ENCODE assay signal across 7 mouse cellular contexts in the genomic region with DNA sequence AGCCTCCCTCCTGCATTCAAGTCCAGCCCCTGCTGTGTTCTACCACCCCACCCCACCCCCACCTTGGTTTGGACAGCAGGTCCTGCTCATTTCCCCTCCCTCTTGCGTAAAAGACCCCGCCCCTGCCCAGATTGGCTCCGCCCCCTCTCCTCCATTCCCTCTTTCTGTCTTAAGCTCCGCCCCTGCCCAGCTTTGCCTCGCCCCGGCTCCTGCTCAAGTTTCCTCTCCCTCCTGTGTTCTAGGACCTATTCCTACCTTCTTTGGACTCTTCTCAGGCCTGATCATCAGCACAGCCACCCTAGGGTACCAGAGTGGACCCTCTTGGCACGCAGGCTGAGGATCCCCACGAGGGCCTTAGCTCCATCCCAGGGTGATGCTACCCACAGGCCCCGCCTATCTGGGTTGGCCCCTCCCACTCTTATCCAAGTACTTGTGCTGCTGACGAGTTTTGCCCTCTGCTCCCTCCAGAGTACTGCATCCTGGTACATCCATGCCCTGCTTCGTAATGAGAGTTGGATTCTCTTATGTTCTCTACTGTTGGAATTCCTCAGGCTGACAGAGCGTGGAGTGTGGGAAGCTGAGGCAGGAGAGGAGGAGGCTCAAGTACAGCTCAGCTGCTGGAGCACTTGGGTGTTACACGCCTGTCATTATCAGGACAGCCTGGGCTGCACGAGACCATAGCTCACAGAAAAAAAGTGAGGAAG. TPM values are rescaled to one million over a fixed set of nuclear protein-coding genes. Genes with fewer than 3 reads are reported as not detected.
A peak's percentile ranks its signal among the peaks of the same experiment; 100 is the strongest.
DNase-seq lines count a peak whose midpoint lies in the region; ATAC-seq lines count a peak whose summit lies in the region.

No protein-coding gene starts in this region.

- H3K27ac ChIP-seq in kidney, embryonic 14.5 days (ENCODE audit: low read depth, low read length), result no peak overlapping the region
- peak overlapping the region; percentile 11; the same call in 1 of the 2 replicates for H3K27ac ChIP-seq in embryonic facial prominence, embryonic 13.5 days
- H3K27ac ChIP-seq in liver, embryonic 12.5 days, result peak overlapping the region; percentile 83
- H3K27ac ChIP-seq in hindbrain, embryonic 14.5 days, result no peak overlapping the region

- H3K9me3 ChIP-seq in kidney, embryonic 14.5 days (ENCODE audit: control insufficient read depth, low read length), result no peaks in the 10 kb centered on the region
- no peaks in the 10 kb centered on the region for H3K9me3 ChIP-seq in embryonic facial prominence, embryonic 13.5 days
- H3K9me3 ChIP-seq in liver, embryonic 12.5 days (replicated peaks), result no peaks in the 10 kb centered on the region
- H3K9me3 ChIP-seq in hindbrain, embryonic 14.5 days (ENCODE audit: control insufficient read depth, low read length), result no peaks in the 10 kb centered on the region

- H3K27me3 ChIP-seq in kidney, embryonic 14.5 days (ENCODE audit: control insufficient read depth, insufficient read depth, low read length), result no peaks in the 10 kb centered on the region
- H3K27me3 ChIP-seq in embryonic facial prominence, embryonic 13.5 days, result no peaks in the 10 kb centered on the region
- H3K27me3 ChIP-seq in liver, embryonic 12.5 days (replicated peaks), result no peaks in the 10 kb centered on the region
- H3K27me3 ChIP-seq in hindbrain, embryonic 14.5 days (ENCODE audit: control insufficient read depth, insufficient read depth, low read length), result no peaks in the 10 kb centered on the region

- H3K4me3 ChIP-seq in kidney, embryonic 14.5 days (ENCODE audit: low read length), result no peak overlapping the region
- H3K4me3 ChIP-seq in embryonic facial prominence, embryonic 13.5 days, result 0 out of 2 replicates have a peak overlapping the region, but pooled peaks have one; percentile 1
- peak overlapping the region; percentile 47 for H3K4me3 ChIP-seq in liver, embryonic 12.5 days
- no peak overlapping the region for H3K4me3 ChIP-seq in hindbrain, embryonic 14.5 days (replicated peaks; ENCODE audit: low read length)

- peaks cover 19% of the 10 kb centered on the region for H3K4me1 ChIP-seq in kidney, embryonic 14.5 days (ENCODE audit: control insufficient read depth, insufficient read depth, low read length)
- H3K4me1 ChIP-seq in embryonic facial prominence, embryonic 13.5 days, result peaks cover 39% of the 10 kb centered on the region
- H3K4me1 ChIP-seq in liver, embryonic 12.5 days, result peaks cover 68% of the 10 kb centered on the region
- peaks cover 26% of the 10 kb centered on the region for H3K4me1 ChIP-seq in hindbrain, embryonic 14.5 days (replicated peaks; ENCODE audit: control insufficient read depth, insufficient read depth, low read length)

- DNase-seq in kidney, adult 11 months, result peak; percentile 45
- DNase-seq in NIH3T3 (ENCODE audit: low read depth), result peak; percentile 77
- peak; percentile 73 to 83 for DNase-seq in spleen, postnatal 4 days (ENCODE audit: low spot score in 2 of 2)
- DNase-seq in hindbrain, embryonic 14.5 days (ENCODE audit: low spot score), result no peak

- H3K4me2 ChIP-seq in kidney, embryonic 14.5 days (replicated peaks; ENCODE audit: low read depth, low read length), result no peak overlapping the region
- peak overlapping the region; percentile 16; the same call in 1 of the 2 replicates for H3K4me2 ChIP-seq in embryonic facial prominence, embryonic 13.5 days
- H3K4me2 ChIP-seq in liver, embryonic 12.5 days, result peak overlapping the region; percentile 88
- no peak overlapping the region for H3K4me2 ChIP-seq in hindbrain, embryonic 14.5 days (replicated peaks)

- 17% methylated on average over 14 of the region's 14 CpGs for WGBS in kidney, embryonic 14.5 days
- 15% methylated on average over 14 of the region's 14 CpGs for WGBS in embryonic facial prominence, embryonic 13.5 days
- WGBS in liver, embryonic 12.5 days (ENCODE audit: insufficient replicate concordance), result 5% methylated on average over 14 of the region's 14 CpGs
- WGBS in hindbrain, embryonic 14.5 days, result 20% methylated on average over 14 of the region's 14 CpGs

- no peak overlapping the region for H3K9ac ChIP-seq in kidney, embryonic 14.5 days (ENCODE audit: low read depth, low read length)
- H3K9ac ChIP-seq in embryonic facial prominence, embryonic 13.5 days, result no peak overlapping the region
- peak overlapping the region; percentile 42 for H3K9ac ChIP-seq in liver, embryonic 12.5 days
- H3K9ac ChIP-seq in hindbrain, embryonic 14.5 days, result no peak overlapping the region

- no peak; the same call in 1 of the 2 replicates for ATAC-seq in kidney, embryonic 14.5 days (ENCODE audit: low FRiP score, low TSS enrichment)
- ATAC-seq in embryonic facial prominence, embryonic 13.5 days (ENCODE audit: insufficient number of reproducible peaks, insufficient read depth, low FRiP score, low TSS enrichment, low read depth), result no peak
- peak; percentile 45 for ATAC-seq in liver, embryonic 12.5 days
- no peak for ATAC-seq in hindbrain, embryonic 14.5 days (ENCODE audit: low FRiP score)

- peaks cover 37% of the 10 kb centered on the region for H3K36me3 ChIP-seq in kidney, embryonic 14.5 days (ENCODE audit: control insufficient read depth, insufficient read depth, low read length)
- H3K36me3 ChIP-seq in embryonic facial prominence, embryonic 13.5 days, result peaks cover 36% of the 10 kb centered on the region
- H3K36me3 ChIP-seq in liver, embryonic 12.5 days, result peaks cover 47% of the 10 kb centered on the region
- H3K36me3 ChIP-seq in hindbrain, embryonic 14.5 days (replicated peaks; ENCODE audit: control insufficient read depth, insufficient read depth), result peaks cover 40% of the 10 kb centered on the region

RNA-seq across cellular contexts. Expression of a gene that starts 1.2 kb away (rescaled TPM):
- polyA plus RNA-seq in kidney, embryonic 14.5 days (2014; fragmentation: Nextera tagmentation; extraction: Ambion mirVana), result 2,148 and 2,776 TPM in 2 replicates
- polyA plus RNA-seq in embryonic facial prominence, embryonic 13.5 days (2015; fragmentation: Nextera tagmentation; extraction: Ambion mirVana), result 1,916 and 1,978 TPM in 2 replicates
- polyA plus RNA-seq in liver, embryonic 12.5 days (2016; fragmentation: Nextera tagmentation; extraction: Ambion mirVana), result 1,562 and 1,574 TPM in 2 replicates
- 1,005 and 1,263 TPM in 2 replicates for polyA plus RNA-seq in hindbrain, embryonic 14.5 days (2014; fragmentation: Nextera tagmentation; extraction: Ambion mirVana)

RNA-seq across cellular contexts. Expression of a gene that starts 2.4 kb away (rescaled TPM):
- polyA plus RNA-seq in kidney, embryonic 14.5 days (2014; fragmentation: Nextera tagmentation; extraction: Ambion mirVana), result 234 and 245 TPM in 2 replicates
- polyA plus RNA-seq in embryonic facial prominence, embryonic 13.5 days (2015; fragmentation: Nextera tagmentation; extraction: Ambion mirVana), result 254 and 258 TPM in 2 replicates
- polyA plus RNA-seq in liver, embryonic 12.5 days (2016; fragmentation: Nextera tagmentation; extraction: Ambion mirVana), result 176 and 179 TPM in 2 replicates
- polyA plus RNA-seq in hindbrain, embryonic 14.5 days (2014; fragmentation: Nextera tagmentation; extraction: Ambion mirVana), result 179 and 193 TPM in 2 replicates

RNA-seq across cellular contexts. Expression of a gene that starts 14.7 kb away (rescaled TPM):
- polyA plus RNA-seq in kidney, embryonic 14.5 days (2014; fragmentation: Nextera tagmentation; extraction: Ambion mirVana), result 45.9 and 63.2 TPM in 2 replicates
- 50.9 and 53.7 TPM in 2 replicates for polyA plus RNA-seq in embryonic facial prominence, embryonic 13.5 days (2015; fragmentation: Nextera tagmentation; extraction: Ambion mirVana)
- 61.7 and 65.4 TPM in 2 replicates for polyA plus RNA-seq in liver, embryonic 12.5 days (2016; fragmentation: Nextera tagmentation; extraction: Ambion mirVana)
- polyA plus RNA-seq in hindbrain, embryonic 14.5 days (2014; fragmentation: Nextera tagmentation; extraction: Ambion mirVana), result 45.0 and 45.4 TPM in 2 replicates

RNA-seq across cellular contexts. Expression of a gene that starts 15.9 kb away (rescaled TPM):
- 1.2 and 1.3 TPM in 2 replicates for polyA plus RNA-seq in kidney, embryonic 14.5 days (2014; fragmentation: Nextera tagmentation; extraction: Ambion mirVana)
- 0.66 and 0.94 TPM in 2 replicates for polyA plus RNA-seq in embryonic facial prominence, embryonic 13.5 days (2015; fragmentation: Nextera tagmentation; extraction: Ambion mirVana)
- polyA plus RNA-seq in liver, embryonic 12.5 days (2016; fragmentation: Nextera tagmentation; extraction: Ambion mirVana), result 0.50 and 0.57 TPM in 2 replicates
- 1.2 and 1.5 TPM in 2 replicates for polyA plus RNA-seq in hindbrain, embryonic 14.5 days (2014; fragmentation: Nextera tagmentation; extraction: Ambion mirVana)

RNA-seq across cellular contexts. Expression of a gene that starts 27.4 kb away (rescaled TPM):
- 81.2 and 102 TPM in 2 replicates for polyA plus RNA-seq in kidney, embryonic 14.5 days (2014; fragmentation: Nextera tagmentation; extraction: Ambion mirVana)
- 119 and 132 TPM in 2 replicates for polyA plus RNA-seq in embryonic facial prominence, embryonic 13.5 days (2015; fragmentation: Nextera tagmentation; extraction: Ambion mirVana)
- polyA plus RNA-seq in liver, embryonic 12.5 days (2016; fragmentation: Nextera tagmentation; extraction: Ambion mirVana), result 73.6 and 79.1 TPM in 2 replicates
- 75.7 and 75.8 TPM in 2 replicates for polyA plus RNA-seq in hindbrain, embryonic 14.5 days (2014; fragmentation: Nextera tagmentation; extraction: Ambion mirVana)

Comparison
In these comparisons a context has a peak if more than half of its experiments do, and no peak if none do; other contexts are left out.
1. H3K27ac ChIP-seq: peak in embryonic facial prominence, embryonic 13.5 days (single experiment) and liver, embryonic 12.5 days (single experiment); none in kidney, embryonic 14.5 days (single experiment) and hindbrain, embryonic 14.5 days (single experiment).
2. H3K4me2 ChIP-seq: peak in embryonic facial prominence, embryonic 13.5 days (single experiment) and liver, embryonic 12.5 days (single experiment); none in kidney, embryonic 14.5 days (single experiment) and hindbrain, embryonic 14.5 days (single experiment).
3. H3K4me3 ChIP-seq: peak in embryonic facial prominence, embryonic 13.5 days (single experiment) and liver, embryonic 12.5 days (single experiment); none in kidney, embryonic 14.5 days (single experiment) and hindbrain, embryonic 14.5 days (single experiment).